Comparison of ENCODE assay signal across 16 mouse cellular contexts in genomic region chr9:121029786-121030185, GRCm38 (mm10).
A peak's percentile ranks its signal among the peaks of the same experiment; 100 is the strongest.
DNase-seq lines count a peak whose midpoint lies in the region; ATAC-seq and TF ChIP-seq lines count a peak whose summit lies in the region.
"Had no signal": no experiment of that assay in that cellular context is flagged by ENCODE, and none has a peak within 500 bp of the region (broad histone marks: within the 10 kb centered on the region; RNA-seq: fewer than 3 reads in every experiment).

No protein-coding gene starts in this region.

- H3K4me1 ChIP-seq in hindbrain, embryonic 10.5 days (replicated peaks) = peaks cover 40% of the 10 kb centered on the region
- H3K4me1 ChIP-seq in hindbrain, embryonic 11.5 days (replicated peaks; ENCODE audit: control insufficient read depth, insufficient read depth, low read length) = peaks cover 6% of the 10 kb centered on the region; the same call in 1 of the 2 replicates
- peaks cover 39% of the 10 kb centered on the region for H3K4me1 ChIP-seq in midbrain, embryonic 10.5 days
- H3K4me1 ChIP-seq in midbrain, embryonic 16.5 days (ENCODE audit: control insufficient read depth, insufficient read depth, low read length) = no peaks in the 10 kb centered on the region
- no peaks in the 10 kb centered on the region for H3K4me1 ChIP-seq in embryonic facial prominence, embryonic 14.5 days (ENCODE audit: control insufficient read depth, insufficient read depth, low read length)
- no peaks in the 10 kb centered on the region for H3K4me1 ChIP-seq in heart, adult 2 months (ENCODE audit: control insufficient read depth, insufficient read depth, low read length)

- H3K9ac ChIP-seq in hindbrain, embryonic 11.5 days (ENCODE audit: low read depth, low read length) = no peak overlapping the region
- H3K9ac ChIP-seq in midbrain, embryonic 16.5 days (ENCODE audit: low read depth, low read length) = no peak overlapping the region
- no peak overlapping the region for H3K9ac ChIP-seq in embryonic facial prominence, embryonic 14.5 days (ENCODE audit: low read depth, low read length)
- H3K9ac ChIP-seq in heart, adult 2 months (ENCODE audit: low read depth, low read length) = no peak overlapping the region
- H3K9ac ChIP-seq: forebrain, embryonic 12.5 days; heart, embryonic 13.5 days; hindbrain, embryonic 15.5 days; limb, embryonic 15.5 days had no signal

- no peak for DNase-seq in hindbrain, embryonic 10.5 days (ENCODE audit: low spot score)
- no peak for DNase-seq in hindbrain, embryonic 11.5 days (ENCODE audit: low spot score)
- no peak for DNase-seq in midbrain, embryonic 10.5 days (ENCODE audit: low spot score)
- peak; percentile 45 for DNase-seq in adrenal gland, adult 8-10 months
- peak; percentile 54 for DNase-seq in embryonic facial prominence, embryonic 14.5 days (ENCODE audit: low spot score)
- no peak for DNase-seq in heart, adult 2 months
- DNase-seq in natural killer cell, adult 2 months (ENCODE audit: low spot score in 2 of 2) = no peak
- DNase-seq: cerebellum, postnatal 14 days; kidney, postnatal 14 days; lung, postnatal 14 days had no signal

- H3K79me2 ChIP-seq in heart, adult 2 months (replicated peaks; ENCODE audit: control insufficient read depth, insufficient read depth, low read length) = no peaks in the 10 kb centered on the region

- TF ChIP-seq CTCF in heart, adult 2 months (IDR thresholded peaks at IDR 0.05) = no peak

- TF ChIP-seq POLR2A in heart, adult 2 months (IDR thresholded peaks at IDR 0.05; ENCODE audit: insufficient read depth, low read depth, low read length) = no peak

- no peak for ATAC-seq in hindbrain, embryonic 11.5 days (ENCODE audit: low FRiP score)
- no peak for ATAC-seq in midbrain, embryonic 16.5 days
- peak; percentile 62; the same call in 1 of the 2 replicates for ATAC-seq in embryonic facial prominence, embryonic 14.5 days (ENCODE audit: low read depth)

- no peak overlapping the region for H3K4me3 ChIP-seq in hindbrain, embryonic 10.5 days
- no peak overlapping the region for H3K4me3 ChIP-seq in hindbrain, embryonic 11.5 days (ENCODE audit: low read depth, low read length)
- no peak overlapping the region for H3K4me3 ChIP-seq in midbrain, embryonic 10.5 days
- no peak overlapping the region for H3K4me3 ChIP-seq in midbrain, embryonic 16.5 days (ENCODE audit: low read depth, low read length)
- H3K4me3 ChIP-seq in embryonic facial prominence, embryonic 14.5 days (ENCODE audit: low read depth, low read length) = no peak overlapping the region
- no peak overlapping the region for H3K4me3 ChIP-seq in heart, adult 2 months
- H3K4me3 ChIP-seq: forebrain, embryonic 12.5 days; heart, embryonic 13.5 days; hindbrain, embryonic 15.5 days; limb, embryonic 15.5 days had no signal

- TF ChIP-seq EP300 in heart, adult 2 months (IDR thresholded peaks at IDR 0.05; ENCODE audit: insufficient read depth, low read depth, low read length) = no peak

- 35% methylated on average over 9 of the region's 9 CpGs for WGBS in hindbrain, embryonic 10.5 days
- WGBS in hindbrain, embryonic 11.5 days = 43% methylated on average over 9 of the region's 9 CpGs
- 49% methylated on average over 9 of the region's 9 CpGs for WGBS in midbrain, embryonic 10.5 days
- 32% methylated on average over 9 of the region's 9 CpGs for WGBS in midbrain, embryonic 16.5 days
- 48% methylated on average over 9 of the region's 9 CpGs for WGBS in embryonic facial prominence, embryonic 14.5 days
- 71% methylated on average over 9 of the region's 9 CpGs for WGBS in heart, adult 2 months

- H3K27me3 ChIP-seq in hindbrain, embryonic 10.5 days (ENCODE audit: insufficient read depth, poor library complexity, severe bottlenecking) = no peaks in the 10 kb centered on the region
- H3K27me3 ChIP-seq in hindbrain, embryonic 11.5 days (ENCODE audit: control insufficient read depth, insufficient read depth, low read length) = no peaks in the 10 kb centered on the region
- H3K27me3 ChIP-seq in midbrain, embryonic 10.5 days (ENCODE audit: low read depth, poor library complexity, severe bottlenecking) = no peaks in the 10 kb centered on the region
- H3K27me3 ChIP-seq in midbrain, embryonic 16.5 days (ENCODE audit: control insufficient read depth, insufficient read depth, low read depth, low read length) = no peaks in the 10 kb centered on the region
- no peaks in the 10 kb centered on the region; the same call in 1 of the 2 replicates for H3K27me3 ChIP-seq in embryonic facial prominence, embryonic 14.5 days (replicated peaks; ENCODE audit: control insufficient read depth, insufficient read depth, low read length)
- H3K27me3 ChIP-seq in heart, adult 2 months (ENCODE audit: control insufficient read depth, insufficient read depth, low read length) = no peaks in the 10 kb centered on the region
- H3K27me3 ChIP-seq: heart, embryonic 13.5 days; hindbrain, embryonic 15.5 days; limb, embryonic 15.5 days had no signal

- no peaks in the 10 kb centered on the region for H3K9me3 ChIP-seq in hindbrain, embryonic 10.5 days
- no peaks in the 10 kb centered on the region for H3K9me3 ChIP-seq in hindbrain, embryonic 11.5 days (ENCODE audit: control insufficient read depth, low read length)
- H3K9me3 ChIP-seq in midbrain, embryonic 10.5 days (replicated peaks) = no peaks in the 10 kb centered on the region
- H3K9me3 ChIP-seq in midbrain, embryonic 16.5 days (replicated peaks; ENCODE audit: control insufficient read depth, low read length, poor library complexity, severe bottlenecking) = no peaks in the 10 kb centered on the region
- no peaks in the 10 kb centered on the region for H3K9me3 ChIP-seq in embryonic facial prominence, embryonic 14.5 days (ENCODE audit: control insufficient read depth, low read length)
- H3K9me3 ChIP-seq: forebrain, embryonic 12.5 days; G1E; heart, embryonic 13.5 days; hindbrain, embryonic 15.5 days; limb, embryonic 15.5 days had no signal

- H3K27ac ChIP-seq in hindbrain, embryonic 10.5 days = 0 out of 2 replicates have a peak overlapping the region, but pooled peaks have one; percentile 18
- H3K27ac ChIP-seq in hindbrain, embryonic 11.5 days (ENCODE audit: low read depth, low read length) = no peak overlapping the region
- H3K27ac ChIP-seq in midbrain, embryonic 10.5 days (replicated peaks) = peak overlapping the region; percentile 52; the same call in 1 of the 2 replicates
- no peak overlapping the region for H3K27ac ChIP-seq in midbrain, embryonic 16.5 days (ENCODE audit: low read length)
- no peak overlapping the region for H3K27ac ChIP-seq in embryonic facial prominence, embryonic 14.5 days (replicated peaks; ENCODE audit: low read depth, low read length)
- H3K27ac ChIP-seq in heart, adult 2 months = no peak overlapping the region
- H3K27ac ChIP-seq: forebrain, embryonic 12.5 days; heart, embryonic 13.5 days; hindbrain, embryonic 15.5 days; limb, embryonic 15.5 days had no signal

- no peaks in the 10 kb centered on the region for H3K36me3 ChIP-seq in hindbrain, embryonic 10.5 days
- H3K36me3 ChIP-seq in hindbrain, embryonic 11.5 days (ENCODE audit: control insufficient read depth, insufficient read depth, low read length) = no peaks in the 10 kb centered on the region
- no peaks in the 10 kb centered on the region for H3K36me3 ChIP-seq in midbrain, embryonic 10.5 days
- H3K36me3 ChIP-seq in midbrain, embryonic 16.5 days (ENCODE audit: control insufficient read depth, insufficient read depth, low read length) = no peaks in the 10 kb centered on the region
- no peaks in the 10 kb centered on the region for H3K36me3 ChIP-seq in embryonic facial prominence, embryonic 14.5 days (ENCODE audit: control insufficient read depth, insufficient read depth, low read length)
- no peaks in the 10 kb centered on the region for H3K36me3 ChIP-seq in heart, adult 2 months (ENCODE audit: control insufficient read depth, insufficient read depth, low read length)
- H3K36me3 ChIP-seq: forebrain, embryonic 12.5 days; G1E; heart, embryonic 13.5 days; hindbrain, embryonic 15.5 days; limb, embryonic 15.5 days had no signal

- H3K4me2 ChIP-seq in hindbrain, embryonic 11.5 days (replicated peaks; ENCODE audit: low read depth, low read length) = no peak overlapping the region
- no peak overlapping the region for H3K4me2 ChIP-seq in midbrain, embryonic 16.5 days (ENCODE audit: low read length)
- no peak overlapping the region for H3K4me2 ChIP-seq in embryonic facial prominence, embryonic 14.5 days (ENCODE audit: low read depth, low read length)
- H3K4me2 ChIP-seq: forebrain, embryonic 12.5 days; heart, embryonic 13.5 days; hindbrain, embryonic 15.5 days; limb, embryonic 15.5 days had no signal

- intact Hi-C loops in heart, adult 2 months (cut with DNase I) = no loop called here

Comparison
In these comparisons a context has a peak if more than half of its experiments do, and no peak if none do; other contexts are left out.
1. H3K27ac ChIP-seq: peak in hindbrain, embryonic 10.5 days (single experiment) and midbrain, embryonic 10.5 days (single experiment); none in hindbrain, embryonic 11.5 days (single experiment), midbrain, embryonic 16.5 days (single experiment), embryonic facial prominence, embryonic 14.5 days (single experiment) and heart, adult 2 months (single experiment).
2. DNase-seq: peak in adrenal gland, adult 8-10 months (single experiment) and embryonic facial prominence, embryonic 14.5 days (single experiment); none in hindbrain, embryonic 10.5 days (single experiment), hindbrain, embryonic 11.5 days (single experiment), midbrain, embryonic 10.5 days (single experiment), heart, adult 2 months (0 of 2) and natural killer cell, adult 2 months (0 of 2).